ENCODE assay signal across 30 mouse cellular contexts in genomic region chr6:138665416-138665815, GRCm38 (mm10). TPM values are rescaled to one million over a fixed set of nuclear protein-coding genes. Genes with fewer than 3 reads are reported as not detected.
"Had no signal": no experiment of that assay in that cellular context is flagged by ENCODE, and none has a peak within 500 bp of the region (broad histone marks: within the 10 kb centered on the region; RNA-seq: fewer than 3 reads in every experiment).

No protein-coding gene starts in this region.

- DNase-seq: gastrocnemius, adult 2 months; gastrocnemius, postnatal 10 days; gastrocnemius, postnatal 25 days; heart, adult 18-20 months; heart, postnatal 10 days; heart, postnatal 4 days; kidney, adult 18-20 months; kidney, adult 8-10 months; kidney, postnatal 10 days; kidney, postnatal 25 days; kidney, postnatal 4 days had no signal

- H3K4me1 ChIP-seq: heart, embryonic 10.5 days; heart, embryonic 12.5 days; hindbrain, embryonic 10.5 days; intestine, embryonic 15.5 days; limb, embryonic 13.5 days; limb, embryonic 15.5 days; liver, embryonic 12.5 days had no signal

- H3K4me2 ChIP-seq: heart, embryonic 12.5 days; hindbrain, embryonic 14.5 days; intestine, embryonic 15.5 days; limb, embryonic 13.5 days; limb, embryonic 15.5 days; liver, embryonic 12.5 days had no signal

- H3K27ac ChIP-seq: gastrocnemius, adult 2 months; heart, embryonic 10.5 days; hindbrain, embryonic 10.5 days; hindbrain, embryonic 14.5 days; intestine, embryonic 15.5 days; layer of hippocampus, adult 2 months; left cerebral cortex, adult 2 months; limb, embryonic 13.5 days; limb, embryonic 15.5 days; liver, embryonic 12.5 days; liver, embryonic 14.5 days had no signal

- H3K4me3 ChIP-seq: gastrocnemius, adult 2 months; heart, embryonic 10.5 days; heart, embryonic 12.5 days; hindbrain, embryonic 10.5 days; intestine, embryonic 15.5 days; layer of hippocampus, adult 2 months; left cerebral cortex, adult 2 months; limb, embryonic 13.5 days; limb, embryonic 15.5 days; liver, embryonic 12.5 days had no signal

- H3K9ac ChIP-seq: heart, embryonic 12.5 days; hindbrain, embryonic 14.5 days; intestine, embryonic 15.5 days; limb, embryonic 13.5 days; limb, embryonic 15.5 days; liver, embryonic 12.5 days; liver, embryonic 14.5 days had no signal

- ATAC-seq: hindbrain, embryonic 16.5 days; inflammation-experienced regulatory T-cells, adult 6 months; intestine, embryonic 15.5 days; intestine, postnatal 0 days; liver, embryonic 12.5 days had no signal

- H3K9me3 ChIP-seq: heart, embryonic 10.5 days; heart, embryonic 12.5 days; hindbrain, embryonic 10.5 days; intestine, embryonic 15.5 days; limb, embryonic 13.5 days; limb, embryonic 15.5 days; liver, embryonic 12.5 days had no signal

- H3K27me3 ChIP-seq: heart, embryonic 12.5 days; intestine, embryonic 15.5 days; limb, embryonic 13.5 days; limb, embryonic 15.5 days; liver, embryonic 12.5 days had no signal

- H3K36me3 ChIP-seq: heart, embryonic 10.5 days; heart, embryonic 12.5 days; hindbrain, embryonic 10.5 days; intestine, embryonic 15.5 days; limb, embryonic 13.5 days; limb, embryonic 15.5 days; liver, embryonic 12.5 days had no signal

RNA-seq across cellular contexts. Expression of gene Igbp1b, which starts 7.1 kb away (rescaled TPM):
- polyA plus RNA-seq: heart, embryonic 10.5 days; heart, embryonic 12.5 days; heart, embryonic 14.5 days; heart, embryonic 16.5 days; hindbrain, embryonic 10.5 days; hindbrain, embryonic 14.5 days; inflammation-experienced regulatory T-cells, adult 6 months; intestine, embryonic 15.5 days; intestine, postnatal 0 days; kidney, embryonic 14.5 days; kidney, embryonic 16.5 days; limb, embryonic 13.5 days; limb, embryonic 15.5 days; liver, adult 2 months; liver, embryonic 12.5 days; liver, embryonic 14.5 days had no signal
